Mouse (Mus musculus): ENCODE data around the gene Rhoa.

- no peak for TF ChIP-seq CTCF (IDR thresholded peaks at IDR 0.05; ENCODE audit: low read depth)
- no peak for TF ChIP-seq EP300 (IDR thresholded peaks at IDR 0.05; ENCODE audit: low read depth)
Observed at GRCm38 (mm10) chr9:108378736-108379135, 72.8 kb downstream of the Rhoa start.

All from heart, postnatal 0 days (tissue).